Mouse (Mus musculus) stomach, postnatal 0 days (tissue): ENCODE measurements around the gene Ctsz. TPM values are rescaled to one million over a fixed set of nuclear protein-coding genes. Genes with fewer than 3 reads are reported as not detected.

Experiments
- ATAC-seq: fragments of 200-750 bp; cut with Nextera tagmentation; 2 replicates; pipeline ENCODE4 v1.8.0; 2017; ENCODE audit not compliant: low FRiP score, low TSS enrichment
- DNase-seq: peaks from one replicate; pipeline ENCODE4 v3.0.0-alpha.2; 2016; ENCODE audit warnings: low spot score
- H3K27ac ChIP-seq: fragments of 300-500 bp; sonication (generic); replicated peaks from 2 replicates; pipeline ENCODE4 v1.5.1; 2014; ENCODE audit warnings: mild to moderate bottlenecking, control low read depth
- H3K27me3 ChIP-seq: fragments of 300-500 bp; sonication (generic); 2 replicates; pipeline ENCODE4 v1.6.1; 2014; ENCODE audit warnings: low read length; ENCODE audit not compliant: control insufficient read depth, insufficient read depth
- H3K36me3 ChIP-seq: fragments of 300-500 bp; sonication (generic); 2 replicates; pipeline ENCODE4 v1.6.1; 2014; ENCODE audit warnings: low read length, mixed read lengths; ENCODE audit not compliant: control insufficient read depth, insufficient read depth
- H3K4me1 ChIP-seq: fragments of 300-500 bp; sonication (generic); replicated peaks from 2 replicates; pipeline ENCODE4 v1.6.1; 2014; ENCODE audit warnings: antibody characterized with exemption; ENCODE audit not compliant: control insufficient read depth, insufficient read depth
- H3K4me2 ChIP-seq: fragments of 300-500 bp; sonication (generic); replicated peaks from 2 replicates; pipeline ENCODE4 v1.6.1; 2014; ENCODE audit warnings: low read depth, mild to moderate bottlenecking, control low read depth, moderate library complexity
- H3K4me3 ChIP-seq: fragments of 300-500 bp; sonication (generic); 2 replicates; pipeline ENCODE4 v1.5.1; 2014; ENCODE audit warnings: low read depth, low read length, control low read depth
- H3K9ac ChIP-seq: fragments of 300-500 bp; sonication (generic); 2 replicates; pipeline ENCODE4 v1.6.1; 2014; ENCODE audit warnings: mild to moderate bottlenecking, low read length, control low read depth, mixed read lengths
- H3K9me3 ChIP-seq: fragments of 300-500 bp; sonication (generic); 2 replicates; pipeline ENCODE4 v1.6.1; 2016; ENCODE audit warnings: low read length; ENCODE audit not compliant: control insufficient read depth
- CTCF ChIP-seq: IDR thresholded peaks from 2 replicates; pipeline ENCODE4 v1.5.1; 2016; ENCODE audit warnings: antibody characterized with exemption, low read depth, mild to moderate bottlenecking, moderate library complexity
- EP300 ChIP-seq: optimal IDR thresholded peaks from 2 replicates; pipeline ENCODE3; 2016; ENCODE audit warnings: antibody characterized with exemption
- WGBS: fragments of 180-500 bp; shearing (Covaris S2); extraction: QIAGEN DNeasy Blood & Tissue Kit; methylation state at CpG from one replicate; pipeline ENCODE4 v1.1.7; 2014; 5-methylcytosine and 5-hydroxymethylcytosine counted together
- polyA plus RNA-seq: library from polyadenylated mRNA; unstranded; fragments of >200 nt; fragmentation: Nextera tagmentation; extraction: Ambion mirVana; gene quantifications from 2 replicates; pipeline ENCODE4 v1.2.1, GENCODE M21; 2015

The Ctsz gene
- polyA plus RNA-seq, 1 experiment from 2014 or later = 94.2 TPM

GRCm38 (mm10) chr2:174446492-174446891, 7.7 kb upstream of the Ctsz start:
- no peak overlapping the region for H3K27ac ChIP-seq
- DNase-seq = no peak
- H3K4me1 ChIP-seq = 0 out of 2 replicates have a peak, but pooled peaks cover 4% of the 10 kb centered on the region
- H3K4me3 ChIP-seq = no peak overlapping the region
- 50% methylated on average over 7 of the region's 7 CpGs for WGBS
- H3K36me3 ChIP-seq = no peaks in the 10 kb centered on the region
- H3K9me3 ChIP-seq = no peaks in the 10 kb centered on the region
- H3K27me3 ChIP-seq = no peaks in the 10 kb centered on the region
- no peak for ATAC-seq
- H3K9ac ChIP-seq = no peak overlapping the region
- H3K4me2 ChIP-seq = no peak overlapping the region
- no peak for TF ChIP-seq EP300
- TF ChIP-seq CTCF = no peak

GRCm38 (mm10) chr2:174445018-174445417, 6.2 kb upstream of the Ctsz start:
- Histone ChIP-seq H3K4me3 (no peak overlapping the region), H3K4me1 (0 out of 2 replicates have a peak, but pooled peaks cover 4% of the 10 kb centered on the region), H3K36me3 (no peaks in the 10 kb centered on the region), H3K9me3 (no peaks in the 10 kb centered on the region), H3K9ac (no peak overlapping the region), H3K4me2 (no peak overlapping the region), H3K27ac (no peak overlapping the region), H3K27me3 (no peaks in the 10 kb centered on the region)
- ATAC-seq (no peak), DNase-seq (no peak)
- WGBS = 69% methylated on average over 6 of the region's 6 CpGs
- TF ChIP-seq EP300 (no peak), CTCF (no peak)

- Histone ChIP-seq H3K4me3 (no peak overlapping the region), H3K27me3 (no peaks in the 10 kb centered on the region), H3K27ac (no peak overlapping the region), H3K36me3 (no peaks in the 10 kb centered on the region), H3K9ac (no peak overlapping the region), H3K4me1 (0 out of 2 replicates have a peak, but pooled peaks cover 4% of the 10 kb centered on the region), H3K9me3 (no peaks in the 10 kb centered on the region), H3K4me2 (no peak overlapping the region)
- ATAC-seq (no peak), DNase-seq (no peak)
- TF ChIP-seq CTCF (no peak), EP300 (no peak)
- WGBS = 68% methylated on average over 7 of the region's 7 CpGs
Measured at GRCm38 (mm10) chr2:174444359-174444758, 5.5 kb upstream of the Ctsz start.

- H3K36me3 ChIP-seq = no peaks in the 10 kb centered on the region
- H3K4me1 ChIP-seq = peaks cover 5% of the 10 kb centered on the region
- no peaks in the 10 kb centered on the region for H3K9me3 ChIP-seq
- ATAC-seq = no peak
- H3K27ac ChIP-seq = no peak overlapping the region
- no peak overlapping the region for H3K4me3 ChIP-seq
- H3K9ac ChIP-seq = no peak overlapping the region
- no peak for DNase-seq
- no peak for TF ChIP-seq CTCF
- TF ChIP-seq EP300 = no peak
- no peak overlapping the region for H3K4me2 ChIP-seq
- WGBS = 43% methylated on average over 2 of the region's 2 CpGs
- H3K27me3 ChIP-seq = no peaks in the 10 kb centered on the region
Measured at GRCm38 (mm10) chr2:174443046-174443445, 4.2 kb upstream of the Ctsz start.

GRCm38 (mm10) chr2:174442460-174442859, 3.6 kb upstream of the Ctsz start:
- Histone ChIP-seq H3K9ac (no peak overlapping the region), H3K27me3 (no peaks in the 10 kb centered on the region), H3K36me3 (no peaks in the 10 kb centered on the region), H3K4me3 (no peak overlapping the region), H3K27ac (peak overlapping the region; percentile 30; the same call in 1 of the 2 replicates), H3K4me1 (peaks cover 8% of the 10 kb centered on the region), H3K9me3 (no peaks in the 10 kb centered on the region), H3K4me2 (no peak overlapping the region)
- ATAC-seq = peak; percentile 80
- 52% methylated on average over 9 of the region's 9 CpGs for WGBS
- DNase-seq = peak; percentile 71
- TF ChIP-seq CTCF = no peak
- no peak for TF ChIP-seq EP300

- Histone ChIP-seq H3K4me1 (peaks cover 8% of the 10 kb centered on the region), H3K36me3 (no peaks in the 10 kb centered on the region), H3K9me3 (no peaks in the 10 kb centered on the region), H3K4me2 (no peak overlapping the region), H3K27ac (no peak overlapping the region), H3K27me3 (no peaks in the 10 kb centered on the region), H3K4me3 (no peak overlapping the region), H3K9ac (no peak overlapping the region)
- ATAC-seq (no peak), DNase-seq (no peak)
- TF ChIP-seq CTCF = no peak
- TF ChIP-seq EP300 = no peak
- 58% methylated on average over 4 of the region's 4 CpGs for WGBS
Measured at GRCm38 (mm10) chr2:174441898-174442297, 3.1 kb upstream of the Ctsz start.
